Mouse (Mus musculus): ENCODE data around the gene Ccnd3. TPM values are rescaled to one million over a fixed set of nuclear protein-coding genes. Genes with fewer than 3 reads are reported as not detected.

Gene Ccnd3
- total and polyA plus RNA-seq, 2 experiments from 2014 or later: 42.6 to 54.0 TPM

DNA sequence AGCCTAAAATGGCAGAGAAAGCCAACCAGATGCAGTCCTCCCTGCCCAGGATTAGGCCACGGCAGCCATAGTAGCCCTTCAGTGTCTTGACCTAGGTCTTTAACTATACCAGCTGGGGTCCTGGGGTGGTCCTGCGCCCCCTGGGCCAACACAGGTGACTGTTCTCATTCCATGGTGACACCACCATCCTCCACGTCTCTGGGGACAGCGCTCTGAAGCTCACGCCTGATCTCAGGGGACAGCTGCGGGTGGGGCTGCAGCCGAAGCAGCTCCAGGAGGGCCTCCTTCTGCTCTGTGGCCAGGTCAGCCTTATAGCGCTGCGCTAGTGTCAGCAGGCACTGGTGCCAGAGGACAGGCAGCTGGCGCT lies 96.5 kb downstream of the Ccnd3 start:
- DNase-seq (no peak), ATAC-seq (no peak)
- TF ChIP-seq CTCF (IDR thresholded peaks at IDR 0.05; ENCODE audit: low read depth): no peak
- H3K9ac ChIP-seq: no peak overlapping the region
- H3K27me3 ChIP-seq (ENCODE audit: insufficient read depth, low read length): no peaks in the 10 kb centered on the region
- no peaks in the 10 kb centered on the region for H3K9me3 ChIP-seq (ENCODE audit: low read length)
- H3K4me1 ChIP-seq (ENCODE audit: insufficient read depth): no peaks in the 10 kb centered on the region
- 93% methylated on average over 10 of the region's 10 CpGs for WGBS
- no peak overlapping the region for H3K4me2 ChIP-seq (ENCODE audit: low read depth)
- H3K27ac ChIP-seq (ENCODE audit: low read depth, low read length): no peak overlapping the region
- no peak overlapping the region for H3K4me3 ChIP-seq (ENCODE audit: low read depth, low read length)
- H3K36me3 ChIP-seq (ENCODE audit: insufficient read depth): peaks cover 63% of the 10 kb centered on the region

DNA sequence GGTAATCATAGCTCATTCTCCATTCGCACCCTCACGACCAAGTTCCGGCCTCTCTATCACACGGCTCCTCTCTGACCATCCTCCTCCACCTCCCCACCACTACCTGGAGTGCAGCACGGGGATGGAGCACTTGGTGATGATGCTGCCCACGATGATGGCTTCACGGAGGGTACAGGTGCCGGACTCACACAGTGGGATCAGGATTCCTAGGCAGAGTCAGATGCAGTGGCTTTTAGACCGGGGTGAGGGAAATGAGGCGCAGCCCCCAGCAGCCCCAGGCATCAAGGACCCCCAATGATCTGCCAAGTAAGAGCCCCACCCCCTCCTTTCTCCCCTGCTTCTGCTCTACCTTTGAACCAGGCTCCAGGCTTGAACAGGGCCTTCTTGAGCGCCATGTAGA lies 97.4 kb downstream of the Ccnd3 start:
- peaks cover 69% of the 10 kb centered on the region for H3K36me3 ChIP-seq (ENCODE audit: insufficient read depth)
- ATAC-seq: no peak
- no peak overlapping the region for H3K27ac ChIP-seq (ENCODE audit: low read depth, low read length)
- WGBS: 95% methylated on average over 11 of the region's 11 CpGs
- H3K9ac ChIP-seq: no peak overlapping the region
- H3K4me2 ChIP-seq (ENCODE audit: low read depth): no peak overlapping the region
- H3K4me3 ChIP-seq (ENCODE audit: low read depth, low read length): no peak overlapping the region
- no peaks in the 10 kb centered on the region for H3K4me1 ChIP-seq (ENCODE audit: insufficient read depth)
- no peaks in the 10 kb centered on the region for H3K9me3 ChIP-seq (ENCODE audit: low read length)
- no peak for TF ChIP-seq CTCF (IDR thresholded peaks at IDR 0.05; ENCODE audit: low read depth)
- DNase-seq: no peak
- H3K27me3 ChIP-seq (ENCODE audit: insufficient read depth, low read length): no peaks in the 10 kb centered on the region

DNA sequence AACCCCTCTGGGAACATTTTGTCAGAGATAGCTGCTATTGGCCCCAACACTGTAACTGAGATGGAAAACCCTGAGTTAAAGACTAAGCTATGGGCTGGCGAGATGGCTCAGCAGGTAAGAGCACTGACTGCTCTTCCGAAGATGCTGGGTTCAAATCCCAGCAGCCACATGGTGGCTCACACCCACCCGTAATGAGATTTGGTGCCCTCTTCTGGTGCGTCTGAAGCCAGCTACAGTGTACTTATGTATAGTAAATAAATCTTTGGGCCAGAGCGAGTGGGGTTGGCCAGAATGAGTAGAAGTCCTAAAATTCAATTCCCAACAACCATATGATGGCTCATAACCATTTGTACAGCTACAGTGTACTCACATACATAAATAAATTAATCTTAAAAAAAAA lies 101.4 kb downstream of the Ccnd3 start:
- 71% methylated on average over 5 of the region's 5 CpGs for WGBS
- no peak for ATAC-seq

GRCm38 (mm10) chr17:47609182-47609581 lies 104.3 kb downstream of the Ccnd3 start:
- no peak overlapping the region for H3K27ac ChIP-seq (ENCODE audit: low read depth, low read length)
- no peak for ATAC-seq
- H3K4me1 ChIP-seq (ENCODE audit: insufficient read depth): peaks cover 17% of the 10 kb centered on the region
- peaks cover 32% of the 10 kb centered on the region for H3K36me3 ChIP-seq (ENCODE audit: insufficient read depth)
- H3K4me3 ChIP-seq (ENCODE audit: low read depth, low read length): no peak overlapping the region
- 96% methylated on average over 4 of the region's 4 CpGs for WGBS
- no peak overlapping the region for H3K4me2 ChIP-seq (ENCODE audit: low read depth)
- H3K9ac ChIP-seq: no peak overlapping the region
- no peak for TF ChIP-seq CTCF (IDR thresholded peaks at IDR 0.05; ENCODE audit: low read depth)
- H3K9me3 ChIP-seq (ENCODE audit: low read length): no peaks in the 10 kb centered on the region
- no peaks in the 10 kb centered on the region for H3K27me3 ChIP-seq (ENCODE audit: insufficient read depth, low read length)
- no peak for DNase-seq

More for the DNA sequence above, 101.4 kb downstream of the Ccnd3 start:
- no peak for DNase-seq
- no peak overlapping the region for H3K4me3 ChIP-seq (ENCODE audit: low read depth, low read length)
- H3K4me2 ChIP-seq (ENCODE audit: low read depth): no peak overlapping the region
- H3K27ac ChIP-seq (ENCODE audit: low read depth, low read length): no peak overlapping the region
- peaks cover 10% of the 10 kb centered on the region for H3K4me1 ChIP-seq (ENCODE audit: insufficient read depth)
- peaks cover 49% of the 10 kb centered on the region for H3K36me3 ChIP-seq (ENCODE audit: insufficient read depth)
- no peaks in the 10 kb centered on the region for H3K9me3 ChIP-seq (ENCODE audit: low read length)
- TF ChIP-seq CTCF (IDR thresholded peaks at IDR 0.05; ENCODE audit: low read depth): peak; percentile 46
- no peaks in the 10 kb centered on the region for H3K27me3 ChIP-seq (ENCODE audit: insufficient read depth, low read length)
- H3K9ac ChIP-seq: no peak overlapping the region

- Histone ChIP-seq H3K4me1 (ENCODE audit: insufficient read depth) (peaks cover 17% of the 10 kb centered on the region), H3K27ac (ENCODE audit: low read depth, low read length) (peak within 1 kb of the TSS; percentile 70), H3K27me3 (ENCODE audit: insufficient read depth, low read length) (no peaks in the 10 kb centered on the region), H3K4me3 (ENCODE audit: low read depth, low read length) (peak within 1 kb of the TSS; percentile 89), H3K4me2 (ENCODE audit: low read depth) (peak within 1 kb of the TSS; percentile 80), H3K9me3 (ENCODE audit: low read length) (no peaks in the 10 kb centered on the region), H3K36me3 (ENCODE audit: insufficient read depth) (peaks cover 18% of the 10 kb centered on the region), H3K9ac (peak within 1 kb of the TSS; percentile 73)
- WGBS: under 1% methylated on average over 59 of the region's 59 CpGs
- DNase-seq (peak; percentile 99), ATAC-seq (peak; percentile 99)
- peak; percentile 89 for TF ChIP-seq CTCF (IDR thresholded peaks at IDR 0.05; ENCODE audit: low read depth)
Observed at GRCm38 (mm10) chr17:47610849-47611660, 106.2 kb downstream of the Ccnd3 start, which contains the start of the genes Bysl, Med20 and Gm20517. Bysl (minus strand) TSS chr17:47611492. Med20 (plus strand) TSS chr17:47611582. Gm20517 (plus strand) TSS chr17:47611589.

DNA sequence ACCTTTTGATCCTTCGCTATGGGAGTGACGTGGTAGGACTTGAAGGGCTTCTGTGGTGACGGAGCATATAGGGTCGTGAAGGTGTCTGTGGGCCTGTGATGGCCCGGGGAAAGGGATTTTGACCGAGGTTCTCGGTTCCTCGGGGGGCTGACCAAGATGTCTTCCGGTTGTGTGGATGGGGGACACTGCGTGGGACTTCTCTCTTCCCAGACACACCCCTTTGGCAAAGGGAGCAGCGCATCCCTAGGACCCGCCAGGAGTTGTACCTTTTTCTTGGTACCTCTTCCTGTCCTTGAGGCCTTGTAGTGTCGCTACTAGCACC lies 106.8 kb downstream of the Ccnd3 start:
- TF ChIP-seq CTCF (IDR thresholded peaks at IDR 0.05; ENCODE audit: low read depth): no peak
- peak overlapping the region; percentile 70 for H3K27ac ChIP-seq (ENCODE audit: low read depth, low read length)
- peak overlapping the region; percentile 89 for H3K4me3 ChIP-seq (ENCODE audit: low read depth, low read length)
- DNase-seq (no peak), ATAC-seq (peak; percentile 18)
- peak overlapping the region; percentile 73 for H3K9ac ChIP-seq
- peak overlapping the region; percentile 80 for H3K4me2 ChIP-seq (ENCODE audit: low read depth)
- H3K4me1 ChIP-seq (ENCODE audit: insufficient read depth): peaks cover 17% of the 10 kb centered on the region
- no peaks in the 10 kb centered on the region for H3K9me3 ChIP-seq (ENCODE audit: low read length)
- H3K27me3 ChIP-seq (ENCODE audit: insufficient read depth, low read length): no peaks in the 10 kb centered on the region
- peaks cover 14% of the 10 kb centered on the region for H3K36me3 ChIP-seq (ENCODE audit: insufficient read depth)
- WGBS: under 1% methylated on average over 13 of the region's 13 CpGs

- H3K27me3 ChIP-seq (ENCODE audit: insufficient read depth, low read length): no peaks in the 10 kb centered on the region
- peaks cover 25% of the 10 kb centered on the region for H3K36me3 ChIP-seq (ENCODE audit: insufficient read depth)
- no peak overlapping the region for H3K4me3 ChIP-seq (ENCODE audit: low read depth, low read length)
- WGBS: 86% methylated on average over 1 of the region's 1 CpGs
- H3K4me2 ChIP-seq (ENCODE audit: low read depth): no peak overlapping the region
- DNase-seq: no peak
- no peaks in the 10 kb centered on the region for H3K9me3 ChIP-seq (ENCODE audit: low read length)
- no peak for ATAC-seq
- TF ChIP-seq CTCF (IDR thresholded peaks at IDR 0.05; ENCODE audit: low read depth): peak; percentile 42
- peaks cover 17% of the 10 kb centered on the region for H3K4me1 ChIP-seq (ENCODE audit: insufficient read depth)
- H3K9ac ChIP-seq: no peak overlapping the region
- no peak overlapping the region for H3K27ac ChIP-seq (ENCODE audit: low read depth, low read length)
Observed at GRCm38 (mm10) chr17:47614018-47614417, 109.2 kb downstream of the Ccnd3 start.
